Mouse (Mus musculus) kidney, embryonic 16.5 days (tissue): Measurements from ENCODE around the gene Acadm. TPM values are rescaled to one million over a fixed set of nuclear protein-coding genes. Genes with fewer than 3 reads are reported as not detected.

Source experiments
- ATAC-seq: fragments of 200-750 bp; cut with Nextera tagmentation; 2 replicates; pipeline ENCODE4 v1.8.0; 2017; ENCODE audit warnings: moderate TSS enrichment; ENCODE audit not compliant: low FRiP score, low TSS enrichment
- H3K27ac ChIP-seq: fragments of 300-500 bp; sonication (generic); 2 replicates; pipeline ENCODE4 v1.5.1; 2014; ENCODE audit warnings: low read length
- H3K27me3 ChIP-seq: fragments of 300-500 bp; sonication (generic); 2 replicates; pipeline ENCODE4 v1.6.1; 2014; ENCODE audit warnings: low read length, control low read depth, mixed read lengths; ENCODE audit not compliant: insufficient read depth
- H3K36me3 ChIP-seq: fragments of 300-500 bp; sonication (generic); 2 replicates; pipeline ENCODE4 v1.6.1; 2014; ENCODE audit warnings: low read length, control low read depth, mixed read lengths; ENCODE audit not compliant: insufficient read depth
- H3K4me1 ChIP-seq: fragments of 300-500 bp; sonication (generic); 2 replicates; pipeline ENCODE4 v1.6.1; 2014; ENCODE audit warnings: low read length, control low read depth, mixed read lengths; ENCODE audit not compliant: insufficient read depth
- H3K4me2 ChIP-seq: fragments of 300-500 bp; sonication (generic); replicated peaks from 2 replicates; pipeline ENCODE4 v1.6.1; 2014; ENCODE audit warnings: low read depth, low read length
- H3K4me3 ChIP-seq: fragments of 300-500 bp; sonication (generic); 2 replicates; pipeline ENCODE4 v1.5.1; 2014; ENCODE audit warnings: mild to moderate bottlenecking, low read length
- H3K9ac ChIP-seq: fragments of 300-500 bp; sonication (generic); replicated peaks from 2 replicates; pipeline ENCODE4 v1.6.1; 2014; ENCODE audit warnings: low read length
- H3K9me3 ChIP-seq: fragments of 300-500 bp; sonication (generic); 2 replicates; pipeline ENCODE4 v1.6.1; 2016; ENCODE audit warnings: low read length, control low read depth
- WGBS: fragments of 180-500 bp; shearing (Covaris S2); extraction: QIAGEN DNeasy Blood & Tissue Kit; methylation state at CpG from one replicate; pipeline ENCODE4 v1.1.7; 2014; 5-methylcytosine and 5-hydroxymethylcytosine counted together
- polyA plus RNA-seq: library from polyadenylated mRNA; unstranded; fragments of >200 nt; fragmentation: Nextera tagmentation; extraction: Ambion mirVana; gene quantifications from 2 replicates; pipeline ENCODE4 v1.2.1, GENCODE M21; 2015

Gene Acadm
- polyA plus RNA-seq, 1 experiment from 2014 or later = 164 TPM

- peak overlapping the region; percentile 75 for H3K9ac ChIP-seq
- H3K36me3 ChIP-seq = peaks cover 3% of the 10 kb centered on the region; the same call in 1 of the 2 replicates
- H3K4me1 ChIP-seq = peaks cover 14% of the 10 kb centered on the region
- peak; percentile 71 for ATAC-seq
- H3K4me2 ChIP-seq = peak overlapping the region; percentile 51
- H3K9me3 ChIP-seq = no peaks in the 10 kb centered on the region
- H3K27me3 ChIP-seq = no peaks in the 10 kb centered on the region
- H3K27ac ChIP-seq = peak overlapping the region; percentile 59
- peak overlapping the region; percentile 65 for H3K4me3 ChIP-seq
- under 1% methylated on average over 19 of the region's 19 CpGs for WGBS
Measured at GRCm38 (mm10) chr3:153943901-153944334, 514 bp downstream of the Acadm start.

- Histone ChIP-seq H3K4me3 (peak overlapping the region; percentile 65), H3K27me3 (no peaks in the 10 kb centered on the region), H3K27ac (peak overlapping the region; percentile 59), H3K9ac (peak overlapping the region; percentile 75; the same call in 1 of the 2 replicates), H3K36me3 (peaks cover 11% of the 10 kb centered on the region), H3K9me3 (no peaks in the 10 kb centered on the region), H3K4me1 (peaks cover 14% of the 10 kb centered on the region), H3K4me2 (peak overlapping the region; percentile 51)
- WGBS = 22% methylated on average over 12 of the region's 12 CpGs
- no peak for ATAC-seq
Measured at GRCm38 (mm10) chr3:153943003-153943640, 1.3 kb downstream of the Acadm start.

GRCm38 (mm10) chr3:153941613-153942012, 2.8 kb downstream of the Acadm start:
- WGBS = 94% methylated on average over 13 of the region's 13 CpGs
- Histone ChIP-seq H3K9me3 (no peaks in the 10 kb centered on the region), H3K36me3 (peaks cover 26% of the 10 kb centered on the region), H3K9ac (no peak overlapping the region), H3K27ac (no peak overlapping the region), H3K4me3 (no peak overlapping the region), H3K27me3 (no peaks in the 10 kb centered on the region), H3K4me2 (no peak overlapping the region), H3K4me1 (peaks cover 19% of the 10 kb centered on the region)
- no peak for ATAC-seq

GRCm38 (mm10) chr3:153940486-153940885, 3.9 kb downstream of the Acadm start:
- 93% methylated on average over 9 of the region's 9 CpGs for WGBS
- no peaks in the 10 kb centered on the region for H3K9me3 ChIP-seq
- H3K9ac ChIP-seq = no peak overlapping the region
- H3K27me3 ChIP-seq = no peaks in the 10 kb centered on the region
- no peak overlapping the region for H3K27ac ChIP-seq
- peaks cover 30% of the 10 kb centered on the region for H3K36me3 ChIP-seq
- H3K4me1 ChIP-seq = peaks cover 19% of the 10 kb centered on the region
- no peak overlapping the region for H3K4me3 ChIP-seq
- no peak for ATAC-seq
- no peak overlapping the region for H3K4me2 ChIP-seq

GRCm38 (mm10) chr3:153940021-153940420, 4.4 kb downstream of the Acadm start:
- Histone ChIP-seq H3K27me3 (no peaks in the 10 kb centered on the region), H3K4me3 (no peak overlapping the region), H3K36me3 (peaks cover 34% of the 10 kb centered on the region), H3K9me3 (no peaks in the 10 kb centered on the region), H3K4me2 (no peak overlapping the region), H3K4me1 (peaks cover 15% of the 10 kb centered on the region), H3K27ac (no peak overlapping the region), H3K9ac (no peak overlapping the region)
- WGBS = 90% methylated on average over 8 of the region's 8 CpGs
- ATAC-seq = no peak

- peaks cover 55% of the 10 kb centered on the region for H3K36me3 ChIP-seq
- 84% methylated on average over 17 of the region's 17 CpGs for WGBS
- H3K4me1 ChIP-seq = 0 out of 2 replicates have a peak, but pooled peaks cover 5% of the 10 kb centered on the region
- H3K27me3 ChIP-seq = no peaks in the 10 kb centered on the region
- H3K9ac ChIP-seq = no peak overlapping the region
- H3K9me3 ChIP-seq = no peaks in the 10 kb centered on the region
- no peak overlapping the region for H3K4me2 ChIP-seq
- H3K27ac ChIP-seq = no peak overlapping the region
- ATAC-seq = no peak
- no peak overlapping the region for H3K4me3 ChIP-seq
Measured at GRCm38 (mm10) chr3:153937116-153937810, 7.2 kb downstream of the Acadm start.

- Histone ChIP-seq H3K4me2 (no peak overlapping the region), H3K4me3 (no peak overlapping the region), H3K27ac (no peak overlapping the region), H3K36me3 (peaks cover 64% of the 10 kb centered on the region), H3K27me3 (no peaks in the 10 kb centered on the region), H3K9me3 (no peaks in the 10 kb centered on the region), H3K9ac (no peak overlapping the region), H3K4me1 (0 out of 2 replicates have a peak, but pooled peaks cover 5% of the 10 kb centered on the region)
- ATAC-seq = no peak
- WGBS = 75% methylated on average over 9 of the region's 9 CpGs
Measured at GRCm38 (mm10) chr3:153935878-153936277, 8.6 kb downstream of the Acadm start.

GRCm38 (mm10) chr3:153932461-153932860, 12.0 kb downstream of the Acadm start:
- H3K27me3 ChIP-seq = no peaks in the 10 kb centered on the region
- no peak overlapping the region for H3K9ac ChIP-seq
- no peak overlapping the region for H3K4me3 ChIP-seq
- H3K36me3 ChIP-seq = peaks cover 69% of the 10 kb centered on the region
- no peak overlapping the region for H3K4me2 ChIP-seq
- WGBS = 91% methylated on average over 5 of the region's 5 CpGs
- H3K9me3 ChIP-seq = no peaks in the 10 kb centered on the region
- H3K4me1 ChIP-seq = no peaks in the 10 kb centered on the region
- ATAC-seq = no peak
- H3K27ac ChIP-seq = no peak overlapping the region

GRCm38 (mm10) chr3:153929526-153929925, 14.9 kb downstream of the Acadm start:
- peaks cover 61% of the 10 kb centered on the region for H3K36me3 ChIP-seq
- H3K27me3 ChIP-seq = no peaks in the 10 kb centered on the region
- WGBS = 92% methylated on average over 11 of the region's 11 CpGs
- no peak overlapping the region for H3K27ac ChIP-seq
- H3K9me3 ChIP-seq = no peaks in the 10 kb centered on the region
- no peak overlapping the region for H3K9ac ChIP-seq
- no peak overlapping the region for H3K4me3 ChIP-seq
- no peak overlapping the region for H3K4me2 ChIP-seq
- H3K4me1 ChIP-seq = no peaks in the 10 kb centered on the region
- ATAC-seq = no peak

- WGBS = 92% methylated on average over 7 of the region's 7 CpGs
- H3K36me3 ChIP-seq = peaks cover 50% of the 10 kb centered on the region
- no peak for ATAC-seq
Measured at GRCm38 (mm10) chr3:153926333-153926732, 18.1 kb downstream of the Acadm start.

More at GRCm38 (mm10) chr3:153926333-153926732, 18.1 kb downstream of the Acadm start:
- Histone ChIP-seq H3K4me3 (no peak overlapping the region), H3K9ac (no peak overlapping the region), H3K27me3 (no peaks in the 10 kb centered on the region), H3K27ac (no peak overlapping the region), H3K4me1 (no peaks in the 10 kb centered on the region), H3K9me3 (no peaks in the 10 kb centered on the region), H3K4me2 (no peak overlapping the region)
